Mouse (Mus musculus) intestine, postnatal 0 days (tissue): Measurements from ENCODE around the gene Arhgap17. TPM values are rescaled to one million over a fixed set of nuclear protein-coding genes. Genes with fewer than 3 reads are reported as not detected.

Experiments used
- ATAC-seq: fragments of 200-750 bp; cut with Nextera tagmentation; 2 replicates; pipeline ENCODE4 v1.8.0; 2017; ENCODE audit warnings: mild to moderate bottlenecking, moderate TSS enrichment, moderate library complexity
- H3K27ac ChIP-seq: fragments of 300-500 bp; sonication (generic); 2 replicates; pipeline ENCODE4 v1.5.1; 2014; ENCODE audit warnings: mild to moderate bottlenecking, low read depth, low read length, moderate library complexity
- H3K27me3 ChIP-seq: fragments of 300-500 bp; sonication (generic); replicated peaks from 2 replicates; pipeline ENCODE4 v1.6.1; 2014; ENCODE audit warnings: low read length, mixed read lengths; ENCODE audit not compliant: control insufficient read depth, insufficient read depth
- H3K36me3 ChIP-seq: fragments of 300-500 bp; sonication (generic); 2 replicates; pipeline ENCODE4 v1.6.1; 2014; ENCODE audit warnings: mild to moderate bottlenecking, moderate library complexity; ENCODE audit not compliant: control insufficient read depth, insufficient read depth
- H3K4me1 ChIP-seq: fragments of 300-500 bp; sonication (generic); replicated peaks from 2 replicates; pipeline ENCODE4 v1.6.1; 2014; ENCODE audit warnings: antibody characterized with exemption, low read length, mixed read lengths; ENCODE audit not compliant: control insufficient read depth, insufficient read depth
- H3K4me2 ChIP-seq: fragments of 300-500 bp; sonication (generic); replicated peaks from 2 replicates; pipeline ENCODE4 v1.6.1; 2014; ENCODE audit warnings: low read depth, mild to moderate bottlenecking, moderate library complexity
- H3K4me3 ChIP-seq: fragments of 300-500 bp; sonication (generic); 2 replicates; pipeline ENCODE4 v1.5.1; 2014; ENCODE audit warnings: low read depth, low read length
- H3K9ac ChIP-seq: fragments of 300-500 bp; sonication (generic); 2 replicates; pipeline ENCODE4 v1.6.1; 2014; ENCODE audit warnings: mild to moderate bottlenecking, low read depth, low read length
- H3K9me3 ChIP-seq: fragments of 300-500 bp; sonication (generic); 2 replicates; pipeline ENCODE4 v1.6.1; 2016; ENCODE audit warnings: mixed run types; ENCODE audit not compliant: control insufficient read depth
- CTCF ChIP-seq: sonication (generic); IDR thresholded peaks from 2 replicates; pipeline ENCODE4 v1.5.1; 2016; ENCODE audit warnings: low read depth, mild to moderate bottlenecking, control low read depth, antibody characterized with exemption, moderate library complexity
- WGBS: fragments of 180-500 bp; shearing (Covaris S2); extraction: QIAGEN DNeasy Blood & Tissue Kit; methylation state at CpG from one replicate; pipeline ENCODE4 v1.1.7; 2014; 5-methylcytosine and 5-hydroxymethylcytosine counted together
- polyA plus RNA-seq: library from polyadenylated mRNA; unstranded; fragments of >200 nt; fragmentation: Nextera tagmentation; extraction: Ambion mirVana; gene quantifications from 2 replicates; pipeline ENCODE4 v1.2.1, GENCODE M21; 2015

Gene Arhgap17
- polyA plus RNA-seq, 1 experiment from 2014 or later: 18.0 TPM

DNA sequence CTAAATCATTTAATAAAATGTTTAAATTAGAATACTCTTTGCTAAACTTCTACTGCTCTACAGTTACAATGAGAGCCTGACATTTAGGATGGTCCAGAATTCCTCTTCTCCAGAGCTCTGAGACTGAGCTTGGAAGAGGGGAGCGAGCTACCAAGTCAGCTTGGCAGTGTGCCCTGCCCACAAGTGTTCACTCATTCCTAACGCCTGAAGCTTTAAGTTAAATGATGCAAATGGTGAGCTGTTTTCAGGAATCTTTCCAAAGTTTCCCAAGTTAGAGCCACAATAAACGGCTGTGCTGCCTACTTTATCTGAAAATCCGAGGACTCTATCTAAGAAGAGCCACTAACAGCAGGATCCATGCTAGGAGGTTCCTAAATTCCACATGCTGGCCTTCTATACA is 85.9 kb downstream of the Arhgap17 start:
- no peak overlapping the region for H3K4me3 ChIP-seq
- H3K27ac ChIP-seq: no peak overlapping the region
- peaks cover 79% of the 10 kb centered on the region for H3K36me3 ChIP-seq
- ATAC-seq: no peak
- H3K9me3 ChIP-seq: no peaks in the 10 kb centered on the region
- H3K27me3 ChIP-seq: no peaks in the 10 kb centered on the region
- no peaks in the 10 kb centered on the region for H3K4me1 ChIP-seq
- no peak overlapping the region for H3K9ac ChIP-seq
- TF ChIP-seq CTCF: no peak
- no peak overlapping the region for H3K4me2 ChIP-seq
- WGBS: 70% methylated on average over 4 of the region's 4 CpGs

DNA sequence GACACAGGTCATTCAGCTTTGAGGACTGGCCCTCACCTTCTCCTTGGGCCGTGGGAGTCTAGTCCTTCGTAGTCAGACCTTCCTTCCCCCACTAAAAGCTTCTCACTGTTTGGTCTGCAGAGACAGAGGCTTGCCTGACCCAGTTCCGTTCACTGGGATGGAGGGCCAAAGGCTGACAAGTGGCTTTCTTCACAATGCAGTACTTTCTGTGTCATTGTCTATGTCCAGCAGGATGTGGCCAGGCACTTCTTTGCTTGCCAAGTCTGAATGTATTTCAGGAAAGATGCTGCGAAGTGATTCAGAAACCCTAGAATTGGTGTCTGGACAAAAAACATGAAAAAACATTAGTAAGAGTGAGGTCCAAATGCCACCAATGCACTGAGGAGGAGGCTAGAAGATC is 89.9 kb downstream of the Arhgap17 start:
- WGBS: 89% methylated on average over 4 of the region's 4 CpGs
- Histone ChIP-seq H3K27ac (no peak overlapping the region), H3K4me3 (no peak overlapping the region), H3K36me3 (peaks cover 58% of the 10 kb centered on the region), H3K9ac (no peak overlapping the region), H3K27me3 (no peaks in the 10 kb centered on the region), H3K4me1 (no peaks in the 10 kb centered on the region), H3K4me2 (no peak overlapping the region), H3K9me3 (no peaks in the 10 kb centered on the region)
- ATAC-seq: no peak
- no peak for TF ChIP-seq CTCF

DNA sequence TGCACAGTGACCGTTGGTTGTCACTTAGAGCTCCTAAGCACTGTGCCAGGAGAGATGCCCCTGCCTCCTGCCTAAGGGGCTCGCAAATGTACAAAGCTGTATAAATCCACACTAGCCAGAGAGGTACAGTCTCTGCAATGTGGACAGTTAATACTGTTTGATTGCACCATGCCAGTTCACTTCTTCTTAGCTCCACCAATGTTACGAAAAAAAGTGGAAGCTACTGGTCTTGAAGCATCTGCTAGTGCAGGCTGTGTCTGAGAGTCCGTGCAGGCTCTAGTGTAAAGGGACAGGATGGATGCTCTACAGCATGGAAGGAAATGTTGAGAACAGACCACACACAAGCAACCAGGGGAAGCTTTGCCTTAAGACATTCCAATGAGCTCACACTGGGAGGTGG is 93.1 kb downstream of the Arhgap17 start:
- H3K36me3 ChIP-seq: peaks cover 43% of the 10 kb centered on the region
- no peak for ATAC-seq
- no peak overlapping the region for H3K27ac ChIP-seq
- no peak for TF ChIP-seq CTCF
- 80% methylated on average over 4 of the region's 4 CpGs for WGBS
- H3K27me3 ChIP-seq: no peaks in the 10 kb centered on the region
- no peaks in the 10 kb centered on the region for H3K9me3 ChIP-seq
- no peak overlapping the region for H3K4me3 ChIP-seq
- H3K4me2 ChIP-seq: no peak overlapping the region
- no peaks in the 10 kb centered on the region for H3K4me1 ChIP-seq
- no peak overlapping the region for H3K9ac ChIP-seq

- no peak overlapping the region for H3K9ac ChIP-seq
- 64% methylated on average over 11 of the region's 11 CpGs for WGBS
- peaks cover 20% of the 10 kb centered on the region; the same call in 1 of the 2 replicates for H3K36me3 ChIP-seq
- no peaks in the 10 kb centered on the region for H3K9me3 ChIP-seq
- no peak overlapping the region for H3K4me2 ChIP-seq
- no peak overlapping the region for H3K4me3 ChIP-seq
- no peak for ATAC-seq
- no peak overlapping the region for H3K27ac ChIP-seq
- no peaks in the 10 kb centered on the region for H3K27me3 ChIP-seq
- no peak for TF ChIP-seq CTCF
- H3K4me1 ChIP-seq: no peaks in the 10 kb centered on the region
Observed at GRCm38 (mm10) chr7:123273056-123273455, 96.7 kb downstream of the Arhgap17 start.

DNA sequence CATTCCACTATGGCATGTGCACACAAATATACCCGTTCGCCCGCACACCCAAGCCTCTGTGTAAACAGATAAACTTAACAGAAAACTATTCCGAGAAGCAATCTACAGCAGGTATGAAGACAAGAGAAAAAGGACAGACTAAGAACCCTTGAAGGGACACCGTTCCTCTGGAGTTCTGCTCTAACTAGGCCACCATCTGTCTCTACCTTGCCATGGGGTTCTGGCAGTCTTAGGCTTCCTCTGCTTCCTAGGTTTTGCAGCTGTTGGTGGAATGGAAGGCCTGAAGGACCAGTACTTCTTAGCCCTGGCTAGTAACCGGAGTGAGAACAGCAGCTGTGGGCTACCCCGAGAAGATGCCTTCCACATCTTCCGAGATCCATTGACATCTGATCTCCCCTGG is 111.6 kb downstream of the Arhgap17 start:
- TF ChIP-seq CTCF: no peak
- no peak for ATAC-seq
- 71% methylated on average over 8 of the region's 8 CpGs for WGBS
- Histone ChIP-seq H3K27ac (no peak overlapping the region), H3K4me2 (no peak overlapping the region), H3K9ac (no peak overlapping the region), H3K27me3 (no peaks in the 10 kb centered on the region), H3K9me3 (no peaks in the 10 kb centered on the region), H3K4me3 (no peak overlapping the region), H3K4me1 (no peaks in the 10 kb centered on the region), H3K36me3 (no peaks in the 10 kb centered on the region)

- no peak for ATAC-seq
- H3K27ac ChIP-seq: no peak overlapping the region
- TF ChIP-seq CTCF: no peak
- H3K4me2 ChIP-seq: no peak overlapping the region
- no peaks in the 10 kb centered on the region for H3K27me3 ChIP-seq
- no peaks in the 10 kb centered on the region for H3K9me3 ChIP-seq
- no peak overlapping the region for H3K9ac ChIP-seq
- H3K4me1 ChIP-seq: no peaks in the 10 kb centered on the region
- H3K36me3 ChIP-seq: no peaks in the 10 kb centered on the region
- H3K4me3 ChIP-seq: no peak overlapping the region
- 91% methylated on average over 14 of the region's 14 CpGs for WGBS
Observed at GRCm38 (mm10) chr7:123254196-123254970, 115.3 kb downstream of the Arhgap17 start.
